Mouse (Mus musculus): ENCODE measurements at regions not wholly inside any gene's neighbourhood (a gene's known extent, or its start where the extent isn't known, plus 50 kb on each side); places are given as distances from the start of the nearest gene placed in this dataset.

DNA sequence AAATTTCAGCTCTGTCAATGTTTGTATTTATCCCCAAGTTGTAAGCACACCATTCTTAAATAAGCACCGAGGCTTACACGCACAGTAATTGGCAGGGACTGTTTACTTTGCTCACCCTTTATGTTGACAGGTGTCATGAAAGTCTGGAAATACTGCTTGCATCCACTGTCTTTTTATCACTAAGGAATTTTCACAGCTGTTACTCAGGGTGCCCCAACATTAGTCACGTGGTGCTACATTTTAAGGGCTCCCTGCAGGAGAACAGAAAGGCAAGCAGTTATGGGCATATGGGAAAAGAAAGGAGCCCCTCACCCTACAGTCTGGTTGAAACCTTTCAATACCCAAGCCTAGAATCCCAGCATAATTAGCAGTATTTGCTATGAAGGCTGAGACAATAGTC, 304.7 kb downstream of the Tle4 start:
- Histone ChIP-seq H3K27me3 (ENCODE audit: control insufficient read depth, insufficient read depth, low read length) (no peaks in the 10 kb centered on the region), H3K4me2 (replicated peaks; ENCODE audit: low read depth, low read length) (no peak overlapping the region), H3K36me3 (ENCODE audit: control insufficient read depth, insufficient read depth, low read length) (no peaks in the 10 kb centered on the region), H3K4me1 (replicated peaks; ENCODE audit: control insufficient read depth, insufficient read depth, low read length) (no peaks in the 10 kb centered on the region), H3K9ac (ENCODE audit: low read depth, low read length) (no peak overlapping the region), H3K4me3 (ENCODE audit: low read depth, low read length) (no peak overlapping the region), H3K9me3 (ENCODE audit: control insufficient read depth, low read length) (no peaks in the 10 kb centered on the region), H3K27ac (ENCODE audit: low read depth, low read length) (no peak overlapping the region)
- WGBS: 60% methylated on average over 3 of the region's 3 CpGs
- no peak for ATAC-seq (ENCODE audit: low FRiP score)
- DNase-seq (ENCODE audit: low spot score): no peak

DNA sequence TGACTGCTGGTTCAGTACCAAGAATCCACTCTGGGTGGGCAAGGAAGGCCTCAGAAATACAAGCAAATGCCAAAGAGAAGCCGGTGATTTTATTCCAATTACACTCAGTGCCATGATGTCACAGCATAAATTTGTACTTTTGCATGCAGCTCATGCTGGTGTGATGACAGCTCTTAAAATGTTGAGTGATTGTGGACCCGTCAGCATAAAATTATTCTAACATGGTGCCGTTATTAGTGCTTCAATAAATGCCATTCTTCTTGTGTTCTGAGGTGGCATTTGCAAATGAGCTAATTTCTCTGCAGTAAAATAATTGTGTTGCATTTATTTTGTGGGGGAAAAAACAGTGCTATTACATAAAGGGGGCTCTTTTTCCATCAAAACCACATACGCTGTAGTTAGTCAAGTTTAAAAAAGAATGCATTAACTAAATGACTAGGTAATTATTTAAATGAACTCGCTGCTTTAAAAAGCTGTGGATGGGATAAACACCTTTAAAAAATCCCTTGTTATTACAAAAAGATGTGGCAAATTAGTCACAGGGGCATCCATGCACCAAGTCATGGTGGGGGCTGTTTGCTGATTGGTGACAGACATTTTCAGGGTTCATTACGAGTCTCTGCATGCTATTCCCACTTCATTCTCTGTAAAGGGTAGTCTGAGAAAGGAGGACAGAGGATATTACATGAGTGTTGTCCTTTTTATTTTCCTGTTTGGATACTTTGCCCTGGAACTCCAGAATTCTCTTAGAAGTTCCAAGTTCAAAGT, 296.5 kb downstream of the Tle4 start:
- ATAC-seq (ENCODE audit: low FRiP score): no peak

DNA sequence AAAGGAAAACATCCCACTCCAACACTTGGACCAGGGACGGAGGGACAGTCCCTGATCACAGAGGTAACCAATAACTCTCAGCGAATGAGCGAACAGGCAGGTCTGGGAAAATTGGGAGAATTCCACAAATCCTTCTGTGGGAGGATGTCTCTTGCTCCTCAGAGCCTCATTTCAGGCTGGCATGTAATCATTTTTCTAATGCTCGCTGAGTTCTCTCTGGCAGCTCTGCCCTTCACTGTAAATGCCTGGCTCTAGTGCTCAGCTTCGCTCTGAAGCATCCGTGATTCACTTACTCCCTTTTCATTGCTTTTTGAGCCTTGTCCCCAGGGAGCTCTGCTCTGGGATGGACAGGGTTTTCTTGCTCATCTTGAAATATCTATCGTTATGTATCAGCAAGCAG, 283.6 kb downstream of the Tle4 start:
- DNase-seq (ENCODE audit: low spot score) (no peak), ATAC-seq (ENCODE audit: low FRiP score) (no peak)
- Histone ChIP-seq H3K4me2 (replicated peaks; ENCODE audit: low read depth, low read length) (no peak overlapping the region), H3K4me1 (replicated peaks; ENCODE audit: control insufficient read depth, insufficient read depth, low read length) (no peaks in the 10 kb centered on the region), H3K36me3 (ENCODE audit: control insufficient read depth, insufficient read depth, low read length) (no peaks in the 10 kb centered on the region), H3K27me3 (ENCODE audit: control insufficient read depth, insufficient read depth, low read length) (no peaks in the 10 kb centered on the region), H3K27ac (ENCODE audit: low read depth, low read length) (no peak overlapping the region), H3K9ac (ENCODE audit: low read depth, low read length) (no peak overlapping the region), H3K9me3 (ENCODE audit: control insufficient read depth, low read length) (no peaks in the 10 kb centered on the region), H3K4me3 (ENCODE audit: low read depth, low read length) (no peak overlapping the region)
- WGBS: 74% methylated on average over 7 of the region's 7 CpGs

More for the DNA sequence above, 296.5 kb downstream of the Tle4 start:
- no peak overlapping the region for H3K27ac ChIP-seq (ENCODE audit: low read depth, low read length)
- H3K4me3 ChIP-seq (ENCODE audit: low read depth, low read length): no peak overlapping the region
- H3K36me3 ChIP-seq (ENCODE audit: control insufficient read depth, insufficient read depth, low read length): no peaks in the 10 kb centered on the region
- no peak overlapping the region for H3K9ac ChIP-seq (ENCODE audit: low read depth, low read length)
- WGBS: 82% methylated on average over 6 of the region's 6 CpGs
- no peak for DNase-seq (ENCODE audit: low spot score)
- H3K27me3 ChIP-seq (ENCODE audit: control insufficient read depth, insufficient read depth, low read length): no peaks in the 10 kb centered on the region
- no peaks in the 10 kb centered on the region for H3K9me3 ChIP-seq (ENCODE audit: control insufficient read depth, low read length)
- H3K4me1 ChIP-seq (replicated peaks; ENCODE audit: control insufficient read depth, insufficient read depth, low read length): no peaks in the 10 kb centered on the region
- H3K4me2 ChIP-seq (replicated peaks; ENCODE audit: low read depth, low read length): no peak overlapping the region

DNA sequence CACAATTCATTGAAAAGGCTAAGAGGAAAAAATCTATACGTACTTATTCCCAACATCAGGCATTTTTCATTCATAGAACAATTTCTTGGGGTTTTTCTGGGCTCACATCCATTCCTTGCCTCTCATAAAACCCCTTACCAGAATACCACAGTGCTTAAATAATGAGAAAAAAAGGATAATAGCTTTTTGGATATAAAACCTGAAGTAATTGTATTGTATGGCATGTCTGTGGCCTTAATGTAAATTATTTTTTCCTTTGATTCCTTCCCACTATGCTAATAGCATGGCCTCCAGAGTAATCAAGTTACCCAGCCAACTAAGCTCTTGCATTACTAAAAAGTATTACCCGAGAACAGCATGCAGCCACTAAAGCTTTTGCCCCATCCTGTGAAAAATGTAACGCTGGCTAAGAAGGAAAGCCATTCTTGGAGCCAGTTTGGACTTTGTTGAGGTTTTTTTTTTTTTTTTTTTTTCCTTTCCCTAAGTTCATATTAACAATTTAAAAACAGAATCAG, 278.1 kb downstream of the Tle4 start:
- no peaks in the 10 kb centered on the region for H3K4me1 ChIP-seq (replicated peaks; ENCODE audit: control insufficient read depth, insufficient read depth, low read length)
- H3K9ac ChIP-seq (ENCODE audit: low read depth, low read length): no peak overlapping the region
- ATAC-seq (ENCODE audit: low FRiP score) (no peak), DNase-seq (ENCODE audit: low spot score) (no peak)
- no peaks in the 10 kb centered on the region for H3K27me3 ChIP-seq (ENCODE audit: control insufficient read depth, insufficient read depth, low read length)
- H3K27ac ChIP-seq (ENCODE audit: low read depth, low read length): no peak overlapping the region
- H3K4me3 ChIP-seq (ENCODE audit: low read depth, low read length): no peak overlapping the region
- H3K36me3 ChIP-seq (ENCODE audit: control insufficient read depth, insufficient read depth, low read length): no peaks in the 10 kb centered on the region
- WGBS: 69% methylated on average over 3 of the region's 3 CpGs
- no peaks in the 10 kb centered on the region for H3K9me3 ChIP-seq (ENCODE audit: control insufficient read depth, low read length)
- no peak overlapping the region for H3K4me2 ChIP-seq (replicated peaks; ENCODE audit: low read depth, low read length)

DNA sequence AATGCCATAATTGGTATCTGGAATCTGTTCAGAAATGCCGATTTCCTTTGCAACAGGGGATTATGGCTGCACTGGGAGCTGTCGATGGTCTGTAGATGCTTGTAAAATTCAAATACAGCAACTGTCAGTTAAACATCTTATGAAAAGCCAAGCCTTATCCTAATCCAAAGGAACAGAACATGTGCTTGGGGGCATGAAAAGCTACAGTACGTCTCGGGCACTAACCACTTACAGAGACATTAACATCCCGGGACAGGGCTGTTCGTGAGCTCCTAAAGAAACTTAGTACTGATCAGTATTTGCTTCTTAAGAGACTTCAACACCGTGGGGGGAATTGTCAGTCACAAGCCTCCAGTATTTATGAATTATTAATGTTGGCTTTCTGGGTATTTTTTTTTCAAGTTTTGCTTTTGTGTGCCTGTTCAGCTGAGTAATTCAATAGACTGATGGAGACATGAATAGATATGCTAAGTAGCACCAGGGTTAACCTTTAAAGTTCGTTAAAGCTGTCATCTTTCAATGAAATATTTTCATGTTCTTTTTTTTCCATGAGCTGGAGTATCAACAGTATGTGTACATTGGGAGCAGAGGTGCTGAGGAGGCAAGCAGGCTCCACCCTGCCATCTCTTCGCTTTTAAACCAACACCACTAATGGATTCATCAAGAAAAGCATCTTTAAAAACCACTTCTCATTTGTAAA, 272.3 kb downstream of the Tle4 start:
- 61% methylated on average over 9 of the region's 9 CpGs for WGBS
- H3K9me3 ChIP-seq (ENCODE audit: control insufficient read depth, low read length): no peaks in the 10 kb centered on the region
- no peak overlapping the region for H3K9ac ChIP-seq (ENCODE audit: low read depth, low read length)
- H3K27ac ChIP-seq (ENCODE audit: low read depth, low read length): no peak overlapping the region
- no peaks in the 10 kb centered on the region for H3K36me3 ChIP-seq (ENCODE audit: control insufficient read depth, insufficient read depth, low read length)
- no peaks in the 10 kb centered on the region for H3K27me3 ChIP-seq (ENCODE audit: control insufficient read depth, insufficient read depth, low read length)
- 0 out of 2 replicates have a peak, but pooled peaks have one; percentile 30 for ATAC-seq (ENCODE audit: low FRiP score)
- H3K4me1 ChIP-seq (replicated peaks; ENCODE audit: control insufficient read depth, insufficient read depth, low read length): no peaks in the 10 kb centered on the region
- no peak overlapping the region for H3K4me3 ChIP-seq (ENCODE audit: low read depth, low read length)
- H3K4me2 ChIP-seq (replicated peaks; ENCODE audit: low read depth, low read length): no peak overlapping the region
- DNase-seq (ENCODE audit: low spot score): peak; percentile 8

DNA sequence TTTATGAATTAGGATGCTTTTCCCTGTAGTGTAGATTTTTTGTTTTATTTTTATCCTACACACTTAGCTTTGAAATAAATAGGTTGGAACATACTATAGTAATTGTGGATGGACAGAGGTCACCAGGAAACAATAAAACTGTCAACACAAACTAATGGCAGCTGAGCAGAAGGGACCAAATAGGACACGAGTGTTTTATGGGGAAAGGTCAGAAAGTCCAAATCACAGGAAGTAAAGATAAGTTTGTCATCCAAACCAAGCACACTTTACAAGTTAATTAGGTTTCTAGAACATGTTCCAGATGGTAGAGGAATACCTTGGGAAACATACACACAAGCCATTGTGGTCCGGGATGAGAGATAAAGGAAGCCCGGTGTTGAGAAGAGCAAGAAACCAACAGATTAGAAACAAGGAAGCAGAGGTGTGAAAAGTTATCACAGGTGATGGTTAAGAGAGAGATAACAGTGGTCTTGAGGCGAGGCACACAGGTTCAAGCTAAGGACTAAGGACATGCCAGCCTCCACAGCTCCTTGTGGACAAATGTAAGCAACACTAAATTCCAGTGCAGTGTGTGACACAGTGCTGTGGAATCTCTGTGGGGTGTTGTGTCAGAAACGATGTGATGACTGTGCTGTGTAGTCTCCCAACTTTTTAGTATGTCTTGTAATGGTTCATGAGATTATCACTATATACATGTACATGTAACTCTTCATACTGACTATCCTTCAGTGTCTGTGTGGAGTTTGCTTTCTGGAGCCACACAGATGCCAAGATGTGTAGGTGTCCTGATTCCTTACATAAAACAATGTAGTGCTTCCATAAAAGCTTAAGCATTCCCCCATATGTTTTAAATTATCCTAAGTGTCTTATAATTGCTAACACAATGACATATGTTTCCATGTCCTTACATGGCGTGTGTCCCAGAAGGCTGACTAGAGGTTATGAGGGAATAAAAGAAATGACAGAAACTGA, 264.5 kb downstream of the Tle4 start:
- WGBS: 74% methylated on average over 6 of the region's 6 CpGs
- Histone ChIP-seq H3K36me3 (ENCODE audit: control insufficient read depth, insufficient read depth, low read length) (no peaks in the 10 kb centered on the region), H3K4me2 (replicated peaks; ENCODE audit: low read depth, low read length) (no peak overlapping the region), H3K4me3 (ENCODE audit: low read depth, low read length) (no peak overlapping the region), H3K27me3 (ENCODE audit: control insufficient read depth, insufficient read depth, low read length) (no peaks in the 10 kb centered on the region), H3K9ac (ENCODE audit: low read depth, low read length) (no peak overlapping the region), H3K4me1 (replicated peaks; ENCODE audit: control insufficient read depth, insufficient read depth, low read length) (no peaks in the 10 kb centered on the region), H3K27ac (ENCODE audit: low read depth, low read length) (no peak overlapping the region), H3K9me3 (ENCODE audit: control insufficient read depth, low read length) (no peaks in the 10 kb centered on the region)
- DNase-seq (ENCODE audit: low spot score) (no peak), ATAC-seq (ENCODE audit: low FRiP score) (no peak)

DNA sequence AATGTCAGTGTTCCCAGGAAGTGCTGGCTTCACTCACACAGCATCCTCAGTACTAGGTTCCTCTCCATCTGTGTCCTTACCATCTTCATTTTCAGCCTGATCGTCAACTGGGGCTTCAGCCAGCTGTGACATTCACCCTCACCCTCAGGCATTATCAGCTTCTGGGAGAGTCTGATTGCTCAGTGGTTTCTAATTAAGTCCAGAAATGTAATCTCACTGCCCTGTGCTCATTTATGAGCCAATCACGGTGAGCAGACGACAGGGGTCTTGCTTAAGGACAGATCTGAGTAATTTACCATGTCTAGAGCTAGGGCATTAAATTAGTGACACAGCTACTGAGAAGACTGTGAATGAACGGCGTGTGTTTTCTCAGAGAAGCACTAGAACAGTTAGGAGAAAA, 260.8 kb downstream of the Tle4 start:
- DNase-seq (ENCODE audit: low spot score) (peak; percentile 23), ATAC-seq (ENCODE audit: low FRiP score) (peak; percentile 77)
- Histone ChIP-seq H3K9me3 (ENCODE audit: control insufficient read depth, low read length) (no peaks in the 10 kb centered on the region), H3K36me3 (ENCODE audit: control insufficient read depth, insufficient read depth, low read length) (no peaks in the 10 kb centered on the region), H3K27ac (ENCODE audit: low read depth, low read length) (no peak overlapping the region; the same call in 1 of the 2 replicates), H3K27me3 (ENCODE audit: control insufficient read depth, insufficient read depth, low read length) (no peaks in the 10 kb centered on the region), H3K4me1 (replicated peaks; ENCODE audit: control insufficient read depth, insufficient read depth, low read length) (no peaks in the 10 kb centered on the region), H3K4me2 (replicated peaks; ENCODE audit: low read depth, low read length) (no peak overlapping the region), H3K9ac (ENCODE audit: low read depth, low read length) (no peak overlapping the region), H3K4me3 (ENCODE audit: low read depth, low read length) (no peak overlapping the region)
- WGBS: 50% methylated on average over 5 of the region's 5 CpGs

DNA sequence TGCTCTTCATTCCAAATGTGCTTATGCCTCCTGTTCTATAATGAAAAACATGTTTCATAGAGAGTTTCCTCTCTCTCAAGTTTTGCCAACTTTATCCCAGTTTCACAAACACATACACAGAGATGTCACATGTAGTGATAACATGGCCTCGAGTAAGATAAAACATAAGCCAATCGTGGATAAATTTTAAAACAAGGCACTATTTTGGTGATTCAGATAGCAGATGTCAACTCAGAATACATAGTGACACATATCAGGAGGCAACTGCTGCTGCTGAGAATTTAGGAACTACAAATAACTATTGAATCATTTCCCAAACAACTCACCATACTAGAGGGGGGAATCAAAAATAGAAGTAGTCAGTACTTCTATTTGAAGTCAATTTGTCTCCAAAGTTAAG, 257.1 kb downstream of the Tle4 start:
- Histone ChIP-seq H3K9ac (ENCODE audit: low read depth, low read length) (no peak overlapping the region), H3K4me1 (replicated peaks; ENCODE audit: control insufficient read depth, insufficient read depth, low read length) (no peaks in the 10 kb centered on the region), H3K9me3 (ENCODE audit: control insufficient read depth, low read length) (no peaks in the 10 kb centered on the region), H3K4me3 (ENCODE audit: low read depth, low read length) (no peak overlapping the region), H3K36me3 (ENCODE audit: control insufficient read depth, insufficient read depth, low read length) (no peaks in the 10 kb centered on the region), H3K4me2 (replicated peaks; ENCODE audit: low read depth, low read length) (no peak overlapping the region), H3K27me3 (ENCODE audit: control insufficient read depth, insufficient read depth, low read length) (no peaks in the 10 kb centered on the region), H3K27ac (ENCODE audit: low read depth, low read length) (no peak overlapping the region)
- 86% methylated on average over 2 of the region's 2 CpGs for WGBS
- DNase-seq (ENCODE audit: low spot score) (no peak), ATAC-seq (ENCODE audit: low FRiP score) (no peak)
